Mouse (Mus musculus): ENCODE measurements at regions not wholly inside any gene's neighbourhood (a gene's known extent, or its start where the extent isn't known, plus 50 kb on each side); places are given as distances from the start of the nearest gene placed in this dataset.

DNA sequence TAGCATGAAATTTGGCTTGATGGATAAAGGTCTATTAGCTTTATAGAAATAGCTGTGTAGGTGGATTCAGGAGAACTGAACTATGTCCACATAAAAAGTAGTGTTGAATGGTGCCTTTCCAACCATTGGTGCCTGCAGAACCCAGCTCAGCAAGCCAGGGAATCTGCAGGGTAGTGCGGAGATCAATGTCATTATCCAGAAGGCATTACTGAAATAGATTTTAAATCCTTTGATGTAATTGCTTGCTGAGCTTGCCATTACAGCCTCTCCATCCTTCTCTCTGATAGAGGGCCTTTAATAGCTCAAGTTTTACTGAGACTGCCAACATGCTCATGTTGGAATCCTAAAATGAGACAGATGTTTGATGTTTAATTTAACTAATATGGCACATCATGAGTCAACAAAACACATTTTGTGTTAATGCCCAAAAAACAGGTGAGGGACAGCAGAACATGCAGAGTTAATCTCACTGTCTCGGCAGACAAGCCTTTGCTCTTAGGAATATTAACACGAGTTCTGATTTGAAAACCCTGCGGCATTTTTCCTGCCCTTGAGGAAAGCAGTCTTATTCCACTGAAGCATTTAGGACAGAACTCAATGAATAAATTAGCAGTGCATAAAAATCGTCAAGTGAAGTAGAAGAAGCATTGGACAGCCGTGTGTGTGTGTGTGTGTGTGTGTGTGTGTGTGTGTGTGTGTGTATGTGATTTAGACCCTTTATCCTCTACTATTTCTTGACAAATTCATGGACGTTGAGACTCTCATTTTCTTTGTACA is 974.5 kb downstream of the Rapgef2 start:
- H3K9ac ChIP-seq, result no peak overlapping the region
- H3K36me3 ChIP-seq (ENCODE audit: insufficient read depth), result no peaks in the 10 kb centered on the region
- H3K27me3 ChIP-seq (ENCODE audit: insufficient read depth, low read length), result no peaks in the 10 kb centered on the region
- 83% methylated on average over 7 of the region's 7 CpGs for WGBS
- H3K9me3 ChIP-seq (ENCODE audit: low read depth, low read length), result no peaks in the 10 kb centered on the region
- no peak for TF ChIP-seq CTCF (IDR thresholded peaks at IDR 0.05; ENCODE audit: low read depth)
- H3K4me1 ChIP-seq (ENCODE audit: insufficient read depth), result no peaks in the 10 kb centered on the region
- ATAC-seq (ENCODE audit: insufficient read depth) (no peak), DNase-seq (no peak)
- H3K27ac ChIP-seq (ENCODE audit: low read depth), result no peak overlapping the region
- H3K4me3 ChIP-seq (ENCODE audit: low read depth, low read length), result no peak overlapping the region
- H3K4me2 ChIP-seq, result no peak overlapping the region

GRCm38 (mm10) chr3:78300506-78300905 is 985.8 kb downstream of the Rapgef2 start:
- H3K4me2 ChIP-seq, result no peak overlapping the region
- H3K27ac ChIP-seq (ENCODE audit: low read depth), result no peak overlapping the region
- no peaks in the 10 kb centered on the region for H3K27me3 ChIP-seq (ENCODE audit: insufficient read depth, low read length)
- no peaks in the 10 kb centered on the region for H3K4me1 ChIP-seq (ENCODE audit: insufficient read depth)
- H3K9me3 ChIP-seq (ENCODE audit: low read depth, low read length), result no peaks in the 10 kb centered on the region
- TF ChIP-seq CTCF (IDR thresholded peaks at IDR 0.05; ENCODE audit: low read depth), result no peak
- H3K4me3 ChIP-seq (ENCODE audit: low read depth, low read length), result no peak overlapping the region
- H3K9ac ChIP-seq, result no peak overlapping the region
- DNase-seq, result no peak
- no peak for ATAC-seq (ENCODE audit: insufficient read depth)
- H3K36me3 ChIP-seq (ENCODE audit: insufficient read depth), result no peaks in the 10 kb centered on the region

DNA sequence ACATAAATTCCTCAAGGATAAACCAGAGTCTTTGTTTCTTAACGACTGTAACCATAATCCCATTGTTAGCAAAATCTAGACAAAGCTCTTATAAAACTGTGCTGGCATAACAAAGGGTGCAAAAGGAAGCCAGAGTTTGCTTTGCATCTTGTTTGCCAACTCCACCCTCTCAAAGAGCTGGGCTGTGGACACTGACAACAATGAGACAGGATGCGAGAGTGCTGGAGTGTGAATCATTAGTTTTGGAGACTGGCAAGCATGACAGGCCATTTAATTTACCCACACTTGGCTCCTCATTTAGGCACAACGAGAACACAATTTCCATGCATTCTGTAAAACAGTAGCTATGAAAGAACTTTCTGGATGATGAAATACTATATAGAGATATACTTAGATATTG is 994.4 kb downstream of the Rapgef2 start:
- Histone ChIP-seq H3K36me3 (ENCODE audit: insufficient read depth) (no peaks in the 10 kb centered on the region), H3K27me3 (ENCODE audit: insufficient read depth, low read length) (no peaks in the 10 kb centered on the region), H3K4me3 (ENCODE audit: low read depth, low read length) (no peak overlapping the region)

GRCm38 (mm10) chr3:78284071-78284470 is 1002.2 kb downstream of the Rapgef2 start:
- Histone ChIP-seq H3K27me3 (ENCODE audit: insufficient read depth, low read length) (no peaks in the 10 kb centered on the region), H3K36me3 (ENCODE audit: insufficient read depth) (no peaks in the 10 kb centered on the region), H3K4me3 (ENCODE audit: low read depth, low read length) (no peak overlapping the region), H3K9me3 (ENCODE audit: low read depth, low read length) (no peaks in the 10 kb centered on the region), H3K9ac (no peak overlapping the region), H3K4me2 (no peak overlapping the region), H3K27ac (ENCODE audit: low read depth) (no peak overlapping the region), H3K4me1 (ENCODE audit: insufficient read depth) (no peaks in the 10 kb centered on the region)
- 79% methylated on average over 3 of the region's 3 CpGs for WGBS
- TF ChIP-seq CTCF (IDR thresholded peaks at IDR 0.05; ENCODE audit: low read depth), result no peak
- no peak for ATAC-seq (ENCODE audit: insufficient read depth)
- DNase-seq, result no peak

More for the DNA sequence above, 994.4 kb downstream of the Rapgef2 start:
- H3K9ac ChIP-seq, result no peak overlapping the region
- H3K4me2 ChIP-seq, result no peak overlapping the region
- no peak overlapping the region for H3K27ac ChIP-seq (ENCODE audit: low read depth)
- 50% methylated on average over 3 of the region's 3 CpGs for WGBS
- DNase-seq (no peak), ATAC-seq (ENCODE audit: insufficient read depth) (no peak)
- no peaks in the 10 kb centered on the region for H3K9me3 ChIP-seq (ENCODE audit: low read depth, low read length)
- H3K4me1 ChIP-seq (ENCODE audit: insufficient read depth), result no peaks in the 10 kb centered on the region
- no peak for TF ChIP-seq CTCF (IDR thresholded peaks at IDR 0.05; ENCODE audit: low read depth)

DNA sequence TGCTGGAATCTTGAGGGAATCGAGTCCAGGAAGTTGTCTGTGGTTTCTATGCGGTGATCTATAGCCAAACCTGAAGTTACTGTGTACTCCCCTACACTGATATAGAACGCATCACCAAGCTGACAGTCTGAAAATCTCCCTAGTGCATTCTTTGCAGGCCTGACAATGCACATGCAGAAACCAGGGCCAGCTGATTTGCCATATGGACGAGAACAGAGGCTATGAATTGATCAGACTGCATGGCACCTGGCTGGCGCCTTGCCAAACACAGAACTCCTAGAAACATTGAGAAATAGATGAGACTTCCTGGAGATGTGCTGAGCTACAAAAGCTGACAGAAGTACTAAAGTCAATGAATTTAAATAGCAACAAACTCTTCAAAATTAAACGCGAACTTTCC is 1049.4 kb downstream of the Rapgef2 start:
- H3K4me2 ChIP-seq, result no peak overlapping the region
- H3K4me3 ChIP-seq (ENCODE audit: low read depth, low read length), result no peak overlapping the region
- WGBS, result 77% methylated on average over 7 of the region's 7 CpGs
- H3K4me1 ChIP-seq (ENCODE audit: insufficient read depth), result no peaks in the 10 kb centered on the region
- H3K27me3 ChIP-seq (ENCODE audit: insufficient read depth, low read length), result no peaks in the 10 kb centered on the region
- no peaks in the 10 kb centered on the region for H3K9me3 ChIP-seq (ENCODE audit: low read depth, low read length)
- H3K9ac ChIP-seq, result no peak overlapping the region
- TF ChIP-seq CTCF (IDR thresholded peaks at IDR 0.05; ENCODE audit: low read depth), result no peak
- no peak for ATAC-seq (ENCODE audit: insufficient read depth)
- H3K36me3 ChIP-seq (ENCODE audit: insufficient read depth), result no peaks in the 10 kb centered on the region
- H3K27ac ChIP-seq (ENCODE audit: low read depth), result no peak overlapping the region
- no peak for DNase-seq

DNA sequence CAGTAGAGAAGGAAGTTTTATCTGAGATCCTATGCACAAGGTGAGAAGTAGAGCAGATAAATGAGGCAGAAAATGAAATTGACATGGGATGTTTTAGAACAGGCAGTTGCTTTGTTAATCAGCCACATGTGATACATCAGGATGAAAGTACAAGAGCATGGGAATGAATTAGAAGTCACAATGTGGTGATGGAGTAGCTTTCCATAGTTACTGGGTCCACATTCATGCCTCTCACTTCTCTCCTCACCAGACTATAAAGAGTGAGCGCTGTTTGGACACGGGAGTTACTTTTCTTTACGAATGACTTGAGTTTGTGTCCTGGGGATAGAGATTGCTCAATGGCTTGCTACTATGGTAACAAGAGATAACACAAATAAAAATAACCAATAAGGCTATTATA is 1076.6 kb downstream of the Rapgef2 start:
- no peak overlapping the region for H3K27ac ChIP-seq (ENCODE audit: low read depth)
- H3K9ac ChIP-seq, result no peak overlapping the region
- TF ChIP-seq CTCF (IDR thresholded peaks at IDR 0.05; ENCODE audit: low read depth), result no peak
- H3K27me3 ChIP-seq (ENCODE audit: insufficient read depth, low read length), result no peaks in the 10 kb centered on the region
- ATAC-seq (ENCODE audit: insufficient read depth) (no peak), DNase-seq (no peak)
- no peaks in the 10 kb centered on the region for H3K9me3 ChIP-seq (ENCODE audit: low read depth, low read length)
- WGBS, result 60% methylated on average over 3 of the region's 3 CpGs
- H3K4me3 ChIP-seq (ENCODE audit: low read depth, low read length), result no peak overlapping the region
- no peak overlapping the region for H3K4me2 ChIP-seq
- no peaks in the 10 kb centered on the region for H3K4me1 ChIP-seq (ENCODE audit: insufficient read depth)
- no peaks in the 10 kb centered on the region for H3K36me3 ChIP-seq (ENCODE audit: insufficient read depth)

DNA sequence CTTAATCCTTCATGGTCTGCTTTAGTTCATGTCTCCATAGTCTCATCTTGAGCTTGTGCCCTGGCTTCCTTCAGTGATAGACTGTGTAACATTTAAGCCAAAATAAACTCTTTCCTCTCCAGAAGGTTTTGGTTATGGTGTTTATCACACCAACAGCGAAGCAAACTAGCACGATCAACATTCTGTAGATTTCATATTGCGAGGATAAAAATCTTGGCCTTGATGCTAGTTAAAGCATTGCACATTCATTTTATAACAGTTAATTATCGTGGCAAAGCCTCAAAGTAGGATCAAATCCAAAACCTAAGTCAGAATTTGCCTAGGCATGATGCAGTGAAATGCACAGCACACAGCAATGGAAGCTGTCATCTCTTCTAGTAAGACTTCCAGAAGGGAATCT is 1123.7 kb downstream of the Rapgef2 start:
- Histone ChIP-seq H3K9ac (no peak overlapping the region), H3K36me3 (ENCODE audit: insufficient read depth) (no peaks in the 10 kb centered on the region), H3K4me3 (ENCODE audit: low read depth, low read length) (no peak overlapping the region), H3K27ac (ENCODE audit: low read depth) (no peak overlapping the region), H3K4me2 (no peak overlapping the region), H3K4me1 (ENCODE audit: insufficient read depth) (no peaks in the 10 kb centered on the region), H3K9me3 (ENCODE audit: low read depth, low read length) (no peaks in the 10 kb centered on the region), H3K27me3 (ENCODE audit: insufficient read depth, low read length) (no peaks in the 10 kb centered on the region)
- 71% methylated on average over 4 of the region's 4 CpGs for WGBS
- DNase-seq (peak; percentile 7), ATAC-seq (ENCODE audit: insufficient read depth) (no peak)
- no peak for TF ChIP-seq CTCF (IDR thresholded peaks at IDR 0.05; ENCODE audit: low read depth)

All from lung, embryonic 14.5 days (tissue).